Mouse (Mus musculus) heart, embryonic 15.5 days (tissue): ENCODE results near the gene Cpe. TPM values are rescaled to one million over a fixed set of nuclear protein-coding genes. Genes with fewer than 3 reads are reported as not detected.

Experiments
- ATAC-seq: fragments of 200-750 bp; cut with Nextera tagmentation; replicated peaks from 2 replicates; pipeline ENCODE4 v1.8.0; 2017; ENCODE audit warnings: low read depth, moderate TSS enrichment; ENCODE audit not compliant: insufficient number of reproducible peaks, insufficient read depth, low FRiP score
- H3K27ac ChIP-seq: fragments of 300-500 bp; sonication (generic); 2 replicates; pipeline ENCODE4 v1.5.1; 2015; ENCODE audit warnings: mild to moderate bottlenecking, inconsistent platforms
- H3K27me3 ChIP-seq: fragments of 300-500 bp; sonication (generic); 2 replicates; pipeline ENCODE4 v1.6.1; 2015; ENCODE audit warnings: inconsistent platforms
- H3K36me3 ChIP-seq: fragments of 300-500 bp; sonication (generic); 2 replicates; pipeline ENCODE4 v1.6.1; 2015; ENCODE audit warnings: mild to moderate bottlenecking, inconsistent platforms
- H3K4me1 ChIP-seq: fragments of 300-500 bp; sonication (generic); replicated peaks from 2 replicates; pipeline ENCODE4 v1.6.1; 2015; ENCODE audit warnings: inconsistent platforms
- H3K4me2 ChIP-seq: fragments of 300-500 bp; sonication (generic); 2 replicates; pipeline ENCODE4 v1.6.1; 2015; ENCODE audit warnings: inconsistent platforms, mild to moderate bottlenecking, moderate library complexity
- H3K4me3 ChIP-seq: fragments of 300-500 bp; sonication (generic); 2 replicates; pipeline ENCODE4 v1.5.1; 2015; ENCODE audit warnings: mild to moderate bottlenecking, inconsistent platforms
- H3K9ac ChIP-seq: fragments of 300-500 bp; sonication (generic); 2 replicates; pipeline ENCODE4 v1.6.1; 2015; ENCODE audit warnings: mild to moderate bottlenecking, inconsistent platforms
- H3K9me3 ChIP-seq: fragments of 300-500 bp; sonication (generic); replicated peaks from 2 replicates; pipeline ENCODE4 v1.6.1; 2016; ENCODE audit warnings: inconsistent platforms
- WGBS: fragments of 180-500 bp; shearing (Covaris S2); methylation state at CpG from one replicate; pipeline ENCODE4 v1.1.7; 2015; ENCODE audit warnings: mixed read lengths; 5-methylcytosine and 5-hydroxymethylcytosine counted together
- polyA plus RNA-seq: library from polyadenylated mRNA; unstranded; fragments of >200 nt; fragmentation: Nextera tagmentation; extraction: Ambion mirVana; gene quantifications from 2 replicates; pipeline ENCODE4 v1.2.1, GENCODE M21; 2015

The Cpe gene
- polyA plus RNA-seq, 1 experiment from 2014 or later = 276 TPM

GRCm38 (mm10) chr8:64712499-64712898 lies 19.6 kb upstream of the Cpe start:
- 87% methylated on average over 7 of the region's 7 CpGs for WGBS
- H3K27ac ChIP-seq = no peak overlapping the region
- no peak overlapping the region for H3K9ac ChIP-seq
- H3K4me1 ChIP-seq = no peaks in the 10 kb centered on the region
- H3K9me3 ChIP-seq = no peaks in the 10 kb centered on the region
- no peak overlapping the region for H3K4me2 ChIP-seq
- H3K36me3 ChIP-seq = peaks cover under 1% of the 10 kb centered on the region
- ATAC-seq = no peak
- H3K4me3 ChIP-seq = no peak overlapping the region
- no peaks in the 10 kb centered on the region for H3K27me3 ChIP-seq

GRCm38 (mm10) chr8:64711544-64711943 lies 18.7 kb upstream of the Cpe start:
- Histone ChIP-seq H3K4me3 (no peak overlapping the region), H3K4me1 (no peaks in the 10 kb centered on the region), H3K27me3 (no peaks in the 10 kb centered on the region), H3K4me2 (no peak overlapping the region), H3K9me3 (no peaks in the 10 kb centered on the region), H3K36me3 (no peaks in the 10 kb centered on the region; the same call in 1 of the 2 replicates), H3K27ac (no peak overlapping the region), H3K9ac (no peak overlapping the region)
- WGBS = 19% methylated on average over 1 of the region's 1 CpGs
- ATAC-seq = no peak

GRCm38 (mm10) chr8:64707481-64707880 lies 14.6 kb upstream of the Cpe start:
- no peaks in the 10 kb centered on the region for H3K4me1 ChIP-seq
- H3K4me2 ChIP-seq = no peak overlapping the region
- H3K9me3 ChIP-seq = no peaks in the 10 kb centered on the region
- no peak overlapping the region for H3K4me3 ChIP-seq
- H3K27me3 ChIP-seq = no peaks in the 10 kb centered on the region
- H3K36me3 ChIP-seq = no peaks in the 10 kb centered on the region
- no peak overlapping the region for H3K27ac ChIP-seq
- H3K9ac ChIP-seq = no peak overlapping the region
- no peak for ATAC-seq

- no peaks in the 10 kb centered on the region for H3K9me3 ChIP-seq
- H3K27ac ChIP-seq = no peak overlapping the region
- no peak for ATAC-seq
- H3K4me2 ChIP-seq = no peak overlapping the region
- no peaks in the 10 kb centered on the region for H3K4me1 ChIP-seq
- H3K9ac ChIP-seq = no peak overlapping the region
- no peak overlapping the region for H3K4me3 ChIP-seq
- H3K27me3 ChIP-seq = no peaks in the 10 kb centered on the region
- H3K36me3 ChIP-seq = no peaks in the 10 kb centered on the region
- 51% methylated on average over 1 of the region's 1 CpGs for WGBS
These were observed 10.3 kb upstream of the Cpe start for GRCm38 (mm10) chr8:64703191-64703590.

- WGBS = 15% methylated on average over 16 of the region's 16 CpGs
- Histone ChIP-seq H3K27ac (peak overlapping the region; percentile 94), H3K36me3 (no peaks in the 10 kb centered on the region), H3K4me1 (peaks cover 22% of the 10 kb centered on the region), H3K27me3 (peaks cover 9% of the 10 kb centered on the region; the same call in 1 of the 2 replicates), H3K4me2 (peak overlapping the region; percentile 88), H3K9me3 (no peaks in the 10 kb centered on the region), H3K9ac (peak overlapping the region; percentile 88), H3K4me3 (peak overlapping the region; percentile 88)
- no peak for ATAC-seq
These were observed 1.1 kb downstream of the Cpe start for GRCm38 (mm10) chr8:64691591-64692401.

- Histone ChIP-seq H3K36me3 (no peaks in the 10 kb centered on the region), H3K27ac (peak overlapping the region; percentile 1; the same call in 1 of the 2 replicates), H3K4me3 (no peak overlapping the region), H3K9ac (no peak overlapping the region), H3K4me1 (peaks cover 26% of the 10 kb centered on the region), H3K9me3 (no peaks in the 10 kb centered on the region), H3K4me2 (peak overlapping the region; percentile 88; the same call in 1 of the 2 replicates), H3K27me3 (peaks cover 9% of the 10 kb centered on the region; the same call in 1 of the 2 replicates)
- WGBS = 85% methylated on average over 6 of the region's 6 CpGs
- no peak for ATAC-seq
These were observed 2.0 kb downstream of the Cpe start for GRCm38 (mm10) chr8:64690845-64691244.

- H3K27ac ChIP-seq = no peak overlapping the region; the same call in 1 of the 2 replicates
- peaks cover 29% of the 10 kb centered on the region for H3K4me1 ChIP-seq
- ATAC-seq = no peak
- 77% methylated on average over 6 of the region's 6 CpGs for WGBS
- H3K9ac ChIP-seq = no peak overlapping the region
- no peaks in the 10 kb centered on the region for H3K36me3 ChIP-seq
- peaks cover 9% of the 10 kb centered on the region; the same call in 1 of the 2 replicates for H3K27me3 ChIP-seq
- H3K9me3 ChIP-seq = no peaks in the 10 kb centered on the region
- no peak overlapping the region for H3K4me2 ChIP-seq
- H3K4me3 ChIP-seq = no peak overlapping the region
These were observed 2.5 kb downstream of the Cpe start for GRCm38 (mm10) chr8:64690306-64690705.

GRCm38 (mm10) chr8:64688741-64689140 lies 4.1 kb downstream of the Cpe start:
- no peak overlapping the region for H3K4me2 ChIP-seq
- H3K27ac ChIP-seq = 0 out of 2 replicates have a peak overlapping the region, but pooled peaks have one; percentile 5
- 48% methylated on average over 4 of the region's 4 CpGs for WGBS
- no peak overlapping the region for H3K4me3 ChIP-seq
- no peaks in the 10 kb centered on the region for H3K9me3 ChIP-seq
- ATAC-seq = no peak
- H3K27me3 ChIP-seq = peaks cover 3% of the 10 kb centered on the region; the same call in 1 of the 2 replicates
- H3K4me1 ChIP-seq = peaks cover 29% of the 10 kb centered on the region
- H3K36me3 ChIP-seq = no peaks in the 10 kb centered on the region
- no peak overlapping the region for H3K9ac ChIP-seq

GRCm38 (mm10) chr8:64688161-64688560 lies 4.7 kb downstream of the Cpe start:
- no peaks in the 10 kb centered on the region for H3K36me3 ChIP-seq
- no peak overlapping the region for H3K4me2 ChIP-seq
- no peaks in the 10 kb centered on the region for H3K9me3 ChIP-seq
- H3K4me3 ChIP-seq = no peak overlapping the region
- H3K9ac ChIP-seq = no peak overlapping the region
- ATAC-seq = peak; percentile 42; the same call in 1 of the 2 replicates
- H3K4me1 ChIP-seq = peaks cover 27% of the 10 kb centered on the region
- H3K27ac ChIP-seq = peak overlapping the region; percentile 38
- H3K27me3 ChIP-seq = no peaks in the 10 kb centered on the region
- 19% methylated on average over 3 of the region's 3 CpGs for WGBS

GRCm38 (mm10) chr8:64682501-64682900 lies 10.4 kb downstream of the Cpe start:
- H3K27ac ChIP-seq = no peak overlapping the region
- H3K4me3 ChIP-seq = no peak overlapping the region
- no peaks in the 10 kb centered on the region for H3K9me3 ChIP-seq
- peaks cover 8% of the 10 kb centered on the region; the same call in 1 of the 2 replicates for H3K4me1 ChIP-seq
- WGBS = 75% methylated on average over 3 of the region's 3 CpGs
- no peak for ATAC-seq
- H3K27me3 ChIP-seq = no peaks in the 10 kb centered on the region
- no peaks in the 10 kb centered on the region for H3K36me3 ChIP-seq
- H3K9ac ChIP-seq = no peak overlapping the region
- H3K4me2 ChIP-seq = no peak overlapping the region

GRCm38 (mm10) chr8:64676381-64676780 lies 16.5 kb downstream of the Cpe start:
- Histone ChIP-seq H3K27me3 (no peaks in the 10 kb centered on the region), H3K27ac (no peak overlapping the region), H3K9me3 (0 out of 2 replicates have a peak, but pooled peaks cover 4% of the 10 kb centered on the region), H3K36me3 (no peaks in the 10 kb centered on the region), H3K9ac (no peak overlapping the region), H3K4me1 (peaks cover 10% of the 10 kb centered on the region), H3K4me3 (no peak overlapping the region), H3K4me2 (no peak overlapping the region)
- ATAC-seq = no peak
- 68% methylated on average over 2 of the region's 2 CpGs for WGBS
